Mouse (Mus musculus) heart, postnatal 0 days (tissue): Measurements from ENCODE around the gene Gm17334. TPM values are rescaled to one million over a fixed set of nuclear protein-coding genes. Genes with fewer than 3 reads are reported as not detected.

ENCODE experiments used
- ATAC-seq: fragments of 200-750 bp; cut with Nextera tagmentation; 2 replicates; pipeline ENCODE4 v1.8.0; 2017; ENCODE audit warnings: low read depth, moderate number of reproducible peaks, moderate library complexity; ENCODE audit not compliant: insufficient read depth
- DNase-seq: peaks from one replicate; pipeline ENCODE4 v3.0.0-alpha.2; 2016; ENCODE audit warnings: low spot score
- H3K27ac ChIP-seq: fragments of 300-500 bp; sonication (generic); 2 replicates; pipeline ENCODE4 v1.5.1; 2014; ENCODE audit warnings: low read depth, mild to moderate bottlenecking
- H3K27me3 ChIP-seq: fragments of 300-500 bp; sonication (generic); 2 replicates; pipeline ENCODE4 v1.6.1; 2014; ENCODE audit warnings: low read length, mixed read lengths; ENCODE audit not compliant: control insufficient read depth, insufficient read depth
- H3K36me3 ChIP-seq: fragments of 300-500 bp; sonication (generic); replicated peaks from 2 replicates; pipeline ENCODE4 v1.6.1; 2014; ENCODE audit warnings: low read length, mixed read lengths; ENCODE audit not compliant: control insufficient read depth, insufficient read depth
- H3K4me1 ChIP-seq: fragments of 300-500 bp; sonication (generic); 2 replicates; pipeline ENCODE4 v1.6.1; 2014; ENCODE audit warnings: antibody characterized with exemption; ENCODE audit not compliant: control insufficient read depth, insufficient read depth
- H3K4me2 ChIP-seq: fragments of 300-500 bp; sonication (generic); 2 replicates; pipeline ENCODE4 v1.6.1; 2014; ENCODE audit warnings: low read depth, mild to moderate bottlenecking, low read length, moderate library complexity
- H3K4me3 ChIP-seq: fragments of 300-500 bp; sonication (generic); 2 replicates; pipeline ENCODE4 v1.5.1; 2014; ENCODE audit warnings: low read depth, low read length
- H3K9ac ChIP-seq: fragments of 300-500 bp; sonication (generic); replicated peaks from 2 replicates; pipeline ENCODE4 v1.6.1; 2014; ENCODE audit warnings: low read depth, low read length, mixed read lengths
- H3K9me3 ChIP-seq: fragments of 300-500 bp; sonication (generic); replicated peaks from 2 replicates; pipeline ENCODE4 v1.6.1; 2016; ENCODE audit warnings: low read length; ENCODE audit not compliant: control insufficient read depth
- CTCF ChIP-seq: IDR thresholded peaks from 2 replicates; pipeline ENCODE4 v1.5.1; 2016; ENCODE audit warnings: antibody characterized with exemption, control low read depth, low read depth
- EP300 ChIP-seq: IDR thresholded peaks from 2 replicates; pipeline ENCODE4 v1.6.1; 2016; ENCODE audit warnings: antibody characterized with exemption, low read depth
- WGBS: fragments of 180-500 bp; shearing (Covaris S2); extraction: QIAGEN DNeasy Blood & Tissue Kit; methylation state at CpG from one replicate; pipeline ENCODE4 v1.1.7; 2014; 5-methylcytosine and 5-hydroxymethylcytosine counted together
- polyA plus RNA-seq: library from polyadenylated mRNA; unstranded; fragments of >200 nt; fragmentation: Nextera tagmentation; extraction: Ambion mirVana; gene quantifications from 2 replicates; pipeline ENCODE4 v1.2.1, GENCODE M21; 2015
- total RNA-seq: library from RNA; depleted of rRNA; stranded (reverse); fragments of >200 nt; gene quantifications from 2 replicates; pipeline ENCODE4 v1.2.3, GENCODE M21; 2014; ENCODE audit warnings: low replicate concordance

The Gm17334 gene
- total and polyA plus RNA-seq, 2 experiments from 2014 or later = not detected

DNA sequence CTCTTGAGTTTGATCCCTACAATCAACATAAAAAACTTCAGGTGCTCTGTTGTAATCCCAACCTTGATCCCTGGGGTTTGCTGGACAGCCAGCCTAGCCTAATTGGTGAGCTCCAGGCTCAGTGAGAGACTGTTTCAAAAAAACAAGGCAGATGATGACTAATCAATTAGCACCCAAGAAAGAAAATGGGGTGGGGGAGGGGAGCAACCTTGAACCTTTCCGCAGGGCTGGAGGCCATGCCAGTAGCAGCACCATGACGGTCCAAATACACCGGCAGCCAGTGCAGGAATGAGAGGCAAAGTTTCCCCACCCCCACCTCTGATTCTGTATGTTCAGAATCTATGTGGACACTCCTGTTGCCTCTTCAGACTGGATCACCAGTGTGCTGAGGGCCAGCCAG lies 16.3 kb upstream of the Gm17334 start:
- H3K36me3 ChIP-seq = no peaks in the 10 kb centered on the region
- H3K4me2 ChIP-seq = no peak overlapping the region
- DNase-seq (no peak), ATAC-seq (no peak)
- H3K27ac ChIP-seq = no peak overlapping the region
- H3K4me3 ChIP-seq = no peak overlapping the region
- H3K27me3 ChIP-seq = no peaks in the 10 kb centered on the region
- H3K4me1 ChIP-seq = no peaks in the 10 kb centered on the region
- H3K9me3 ChIP-seq = no peaks in the 10 kb centered on the region
- no peak overlapping the region for H3K9ac ChIP-seq
- 69% methylated on average over 3 of the region's 3 CpGs for WGBS
- TF ChIP-seq CTCF (no peak), EP300 (no peak)

- WGBS = 66% methylated on average over 8 of the region's 8 CpGs
- Histone ChIP-seq H3K27ac (no peak overlapping the region), H3K9me3 (no peaks in the 10 kb centered on the region), H3K4me1 (no peaks in the 10 kb centered on the region), H3K27me3 (no peaks in the 10 kb centered on the region), H3K36me3 (no peaks in the 10 kb centered on the region), H3K4me2 (no peak overlapping the region), H3K9ac (no peak overlapping the region), H3K4me3 (no peak overlapping the region)
- DNase-seq = peak; percentile 34
- peak; percentile 40; the same call in 1 of the 2 replicates for ATAC-seq
- TF ChIP-seq CTCF = no peak
- TF ChIP-seq EP300 = no peak
These were observed 15.2 kb upstream of the Gm17334 start for GRCm38 (mm10) chr11:53788196-53788595.

- no peak overlapping the region for H3K4me3 ChIP-seq
- no peak for DNase-seq
- H3K4me2 ChIP-seq = no peak overlapping the region
- TF ChIP-seq EP300 (no peak), CTCF (no peak)
- no peaks in the 10 kb centered on the region for H3K4me1 ChIP-seq
- H3K9ac ChIP-seq = no peak overlapping the region
- ATAC-seq = no peak
- H3K27me3 ChIP-seq = no peaks in the 10 kb centered on the region
- H3K9me3 ChIP-seq = no peaks in the 10 kb centered on the region
- no peaks in the 10 kb centered on the region for H3K36me3 ChIP-seq
- 73% methylated on average over 13 of the region's 13 CpGs for WGBS
- peak overlapping the region; percentile 68 for H3K27ac ChIP-seq
These were observed 13.4 kb upstream of the Gm17334 start for GRCm38 (mm10) chr11:53786058-53787031.

- Histone ChIP-seq H3K9me3 (no peaks in the 10 kb centered on the region), H3K27me3 (no peaks in the 10 kb centered on the region), H3K9ac (no peak overlapping the region), H3K4me3 (no peak overlapping the region), H3K27ac (peak overlapping the region; percentile 68), H3K4me2 (no peak overlapping the region), H3K36me3 (0 out of 2 replicates have a peak, but pooled peaks cover 2% of the 10 kb centered on the region), H3K4me1 (no peaks in the 10 kb centered on the region)
- ATAC-seq (no peak), DNase-seq (no peak)
- no peak for TF ChIP-seq EP300
- no peak for TF ChIP-seq CTCF
- WGBS = 69% methylated on average over 3 of the region's 3 CpGs
These were observed 12.4 kb upstream of the Gm17334 start for GRCm38 (mm10) chr11:53785311-53785936.

DNA sequence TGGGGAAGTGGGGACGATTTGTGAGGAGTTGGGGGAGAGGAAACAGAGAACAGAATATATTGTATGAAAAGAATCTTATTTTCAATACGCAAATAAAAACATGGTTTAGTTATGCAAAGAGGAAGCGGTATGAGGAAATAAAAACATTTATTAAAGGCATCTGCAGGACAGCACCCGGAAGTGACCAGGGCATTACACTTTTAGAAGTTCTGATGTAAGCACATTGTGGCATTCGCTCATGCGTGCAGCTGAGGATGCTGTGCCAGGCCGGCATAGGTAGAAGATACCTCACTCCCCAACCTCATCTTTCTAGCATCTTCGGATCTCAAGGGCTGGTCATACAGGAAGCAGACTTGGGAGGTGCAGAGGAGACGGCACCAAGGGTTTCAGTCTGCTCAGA lies 10.3 kb upstream of the Gm17334 start:
- Histone ChIP-seq H3K9me3 (no peaks in the 10 kb centered on the region), H3K4me1 (no peaks in the 10 kb centered on the region), H3K4me2 (no peak overlapping the region), H3K27me3 (no peaks in the 10 kb centered on the region), H3K9ac (no peak overlapping the region), H3K36me3 (peaks cover 2% of the 10 kb centered on the region; the same call in 1 of the 2 replicates), H3K27ac (no peak overlapping the region), H3K4me3 (no peak overlapping the region)
- no peak for DNase-seq
- no peak for TF ChIP-seq CTCF
- TF ChIP-seq EP300 = no peak
- WGBS = 73% methylated on average over 9 of the region's 9 CpGs
- no peak for ATAC-seq
